Mouse (Mus musculus) liver, embryonic 11.5 days (tissue): Measurements from ENCODE around the gene Nfia. TPM values are rescaled to one million over a fixed set of nuclear protein-coding genes. Genes with fewer than 3 reads are reported as not detected.

Source experiments
- ATAC-seq: fragments of 200-750 bp; cut with Nextera tagmentation; replicated peaks from 2 replicates; pipeline ENCODE4 v1.8.0; 2017; ENCODE audit warnings: moderate number of reproducible peaks, mild to moderate bottlenecking, moderate TSS enrichment, moderate library complexity; ENCODE audit not compliant: low FRiP score
- DNase-seq: peaks from one replicate; pipeline ENCODE4 v3.0.0-alpha.2; 2017; ENCODE audit warnings: low spot score
- H3K27ac ChIP-seq: fragments of 300-500 bp; sonication (generic); 2 replicates; pipeline ENCODE4 v1.5.1; 2014; ENCODE audit warnings: mild to moderate bottlenecking, low read depth, low read length, control low read depth
- H3K27me3 ChIP-seq: fragments of 300-500 bp; sonication (generic); replicated peaks from 2 replicates; pipeline ENCODE4 v1.6.1; 2014; ENCODE audit warnings: low read length, mixed read lengths; ENCODE audit not compliant: control insufficient read depth, insufficient read depth
- H3K36me3 ChIP-seq: fragments of 300-500 bp; sonication (generic); 2 replicates; pipeline ENCODE4 v1.6.1; 2014; ENCODE audit warnings: mild to moderate bottlenecking, low read length, moderate library complexity, mixed read lengths; ENCODE audit not compliant: control insufficient read depth, insufficient read depth
- H3K4me1 ChIP-seq: fragments of 300-500 bp; sonication (generic); replicated peaks from 2 replicates; pipeline ENCODE4 v1.6.1; 2014; ENCODE audit warnings: low read length, mixed read lengths; ENCODE audit not compliant: control insufficient read depth, insufficient read depth
- H3K4me2 ChIP-seq: fragments of 300-500 bp; sonication (generic); 2 replicates; pipeline ENCODE4 v1.6.1; 2014; ENCODE audit warnings: mild to moderate bottlenecking, control low read depth, moderate library complexity
- H3K4me3 ChIP-seq: fragments of 300-500 bp; sonication (generic); 2 replicates; pipeline ENCODE4 v1.5.1; 2014; ENCODE audit warnings: low read depth, low read length, control low read depth
- H3K9ac ChIP-seq: fragments of 300-500 bp; sonication (generic); 2 replicates; pipeline ENCODE4 v1.6.1; 2014; ENCODE audit warnings: low read depth, low read length, control low read depth
- H3K9me3 ChIP-seq: fragments of 300-500 bp; sonication (generic); 2 replicates; pipeline ENCODE4 v1.6.1; 2016; ENCODE audit warnings: low read length, inconsistent platforms, mixed read lengths; ENCODE audit not compliant: control insufficient read depth
- WGBS: fragments of 180-500 bp; shearing (Covaris S2); extraction: QIAGEN DNeasy Blood & Tissue Kit; methylation state at CpG from one replicate; pipeline ENCODE4 v1.1.7; 2014; 5-methylcytosine and 5-hydroxymethylcytosine counted together
- polyA plus RNA-seq: library from polyadenylated mRNA; unstranded; fragments of >200 nt; fragmentation: Nextera tagmentation; extraction: Ambion mirVana; gene quantifications from 2 replicates; pipeline ENCODE4 v1.2.1, GENCODE M21; 2014

The Nfia gene
- polyA plus RNA-seq, 1 experiment from 2014 or later = 11.3 TPM

DNA sequence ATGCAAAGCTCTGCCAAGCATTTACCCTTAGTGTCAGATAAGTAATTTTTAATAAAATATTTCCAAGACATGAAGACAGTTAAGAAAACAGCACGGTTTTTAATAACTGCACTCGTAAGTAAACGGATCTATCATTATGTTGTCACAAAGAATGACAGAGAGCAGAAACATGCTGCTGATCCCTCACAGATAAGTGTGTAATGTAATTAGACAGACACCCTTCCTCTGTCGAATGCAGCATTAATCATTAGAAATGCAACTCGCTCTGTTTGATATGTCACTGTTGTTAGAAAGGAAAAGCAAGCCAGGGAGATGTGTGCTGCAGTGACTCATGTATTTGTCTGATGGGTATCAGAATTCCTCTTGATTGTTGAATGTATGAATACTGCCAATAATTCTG is 259.8 kb downstream of the Nfia start:
- no peak overlapping the region for H3K9ac ChIP-seq
- ATAC-seq (no peak), DNase-seq (no peak)
- WGBS = 73% methylated on average over 5 of the region's 5 CpGs
- H3K4me2 ChIP-seq = no peak overlapping the region
- H3K9me3 ChIP-seq = no peaks in the 10 kb centered on the region
- no peaks in the 10 kb centered on the region for H3K27me3 ChIP-seq
- H3K4me3 ChIP-seq = no peak overlapping the region
- no peaks in the 10 kb centered on the region for H3K4me1 ChIP-seq
- H3K27ac ChIP-seq = no peak overlapping the region
- H3K36me3 ChIP-seq = no peaks in the 10 kb centered on the region

DNA sequence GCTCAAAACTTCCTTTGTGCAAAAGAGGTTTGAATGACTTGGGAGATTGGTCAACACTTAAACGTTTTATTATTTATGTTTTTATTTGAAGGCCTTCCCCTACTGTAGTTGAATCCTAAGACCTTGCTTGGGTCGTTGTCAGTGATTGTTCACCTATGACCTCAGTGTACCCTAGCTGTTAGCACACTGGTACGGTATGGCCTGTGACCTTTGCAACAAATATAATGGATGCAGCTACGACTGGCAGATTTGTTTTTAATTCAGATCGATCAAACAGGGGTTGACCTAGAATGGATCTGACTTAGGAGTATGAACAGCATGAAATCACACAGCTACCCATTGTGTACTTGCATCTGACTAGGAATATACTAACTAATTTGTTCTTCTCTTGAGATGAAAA is 266.6 kb downstream of the Nfia start:
- DNase-seq (no peak), ATAC-seq (no peak)
- H3K27ac ChIP-seq = no peak overlapping the region
- H3K4me1 ChIP-seq = no peaks in the 10 kb centered on the region
- no peak overlapping the region for H3K4me2 ChIP-seq
- H3K4me3 ChIP-seq = no peak overlapping the region
- H3K27me3 ChIP-seq = no peaks in the 10 kb centered on the region
- no peaks in the 10 kb centered on the region for H3K36me3 ChIP-seq
- no peaks in the 10 kb centered on the region for H3K9me3 ChIP-seq
- no peak overlapping the region for H3K9ac ChIP-seq
- WGBS = 70% methylated on average over 5 of the region's 5 CpGs

DNA sequence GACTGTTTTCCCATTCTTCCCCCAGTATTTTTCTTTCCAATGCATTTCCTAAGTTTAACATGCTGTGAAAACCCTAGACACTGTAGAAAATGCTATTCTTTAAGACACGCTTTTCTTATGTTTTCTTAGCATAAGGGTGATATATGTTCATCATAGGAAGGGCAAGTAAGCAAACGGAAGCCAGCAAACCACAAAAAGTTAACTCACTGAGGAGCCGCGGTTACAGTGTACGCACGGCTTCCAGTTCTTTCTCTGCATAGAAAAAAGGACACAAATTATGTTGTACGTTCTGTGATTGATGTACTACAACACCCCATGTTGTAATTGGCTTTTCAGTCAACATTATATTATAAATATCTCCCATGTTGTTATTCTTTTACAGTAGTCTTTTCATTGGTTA is 267.6 kb downstream of the Nfia start:
- H3K4me3 ChIP-seq = no peak overlapping the region
- ATAC-seq = no peak
- DNase-seq = no peak
- H3K27ac ChIP-seq = no peak overlapping the region
- H3K9me3 ChIP-seq = no peaks in the 10 kb centered on the region
- H3K4me1 ChIP-seq = no peaks in the 10 kb centered on the region
- WGBS = 60% methylated on average over 7 of the region's 7 CpGs
- no peaks in the 10 kb centered on the region for H3K36me3 ChIP-seq
- H3K4me2 ChIP-seq = no peak overlapping the region
- H3K27me3 ChIP-seq = no peaks in the 10 kb centered on the region
- no peak overlapping the region for H3K9ac ChIP-seq

DNA sequence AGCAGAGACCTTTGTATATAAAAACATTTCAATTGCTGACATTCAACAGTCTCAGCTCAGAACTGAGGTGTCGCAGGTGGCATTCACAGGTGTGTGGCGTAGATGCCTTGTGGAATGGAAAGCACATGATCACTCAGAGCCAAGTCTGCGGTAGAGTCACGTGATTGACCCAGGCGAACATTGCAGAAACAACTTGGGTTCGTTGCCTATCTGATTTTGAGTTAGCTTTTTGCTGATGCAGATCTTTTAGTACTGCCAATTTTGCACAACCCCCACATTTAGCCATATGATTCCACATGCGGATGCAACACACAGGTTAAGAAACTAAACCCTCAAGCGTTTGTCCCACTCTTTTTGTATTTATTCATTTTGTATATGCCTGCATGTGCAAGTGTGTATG is 272.1 kb downstream of the Nfia start:
- H3K27ac ChIP-seq = no peak overlapping the region
- no peak for DNase-seq
- no peak overlapping the region for H3K4me3 ChIP-seq
- H3K4me2 ChIP-seq = no peak overlapping the region
- no peaks in the 10 kb centered on the region for H3K4me1 ChIP-seq
- H3K9ac ChIP-seq = no peak overlapping the region
- ATAC-seq = no peak
- no peaks in the 10 kb centered on the region for H3K27me3 ChIP-seq
- no peaks in the 10 kb centered on the region for H3K36me3 ChIP-seq
- no peaks in the 10 kb centered on the region for H3K9me3 ChIP-seq
- WGBS = 88% methylated on average over 8 of the region's 8 CpGs

DNA sequence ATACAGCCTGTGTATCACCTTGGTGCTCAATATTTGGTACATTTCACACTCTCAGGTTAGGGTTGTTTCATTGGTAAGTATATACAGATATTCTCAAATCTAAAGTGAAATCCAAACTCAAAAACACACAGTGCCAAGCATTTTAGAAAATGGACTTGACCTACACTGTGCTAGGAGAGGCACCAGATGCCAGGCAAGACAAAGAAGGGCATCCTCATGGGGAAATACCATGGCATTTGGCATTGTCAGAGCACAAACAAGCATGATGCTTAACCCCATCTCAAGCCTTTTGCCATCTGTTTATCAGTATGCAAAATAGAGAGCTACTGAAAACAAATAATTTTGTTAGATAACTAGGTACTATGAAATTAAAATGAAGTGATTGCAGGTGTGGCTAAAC is 274.8 kb downstream of the Nfia start:
- DNase-seq (no peak), ATAC-seq (no peak)
- Histone ChIP-seq H3K4me2 (no peak overlapping the region), H3K4me3 (no peak overlapping the region), H3K9me3 (no peaks in the 10 kb centered on the region), H3K4me1 (no peaks in the 10 kb centered on the region), H3K36me3 (no peaks in the 10 kb centered on the region), H3K27me3 (no peaks in the 10 kb centered on the region), H3K27ac (no peak overlapping the region), H3K9ac (no peak overlapping the region)

DNA sequence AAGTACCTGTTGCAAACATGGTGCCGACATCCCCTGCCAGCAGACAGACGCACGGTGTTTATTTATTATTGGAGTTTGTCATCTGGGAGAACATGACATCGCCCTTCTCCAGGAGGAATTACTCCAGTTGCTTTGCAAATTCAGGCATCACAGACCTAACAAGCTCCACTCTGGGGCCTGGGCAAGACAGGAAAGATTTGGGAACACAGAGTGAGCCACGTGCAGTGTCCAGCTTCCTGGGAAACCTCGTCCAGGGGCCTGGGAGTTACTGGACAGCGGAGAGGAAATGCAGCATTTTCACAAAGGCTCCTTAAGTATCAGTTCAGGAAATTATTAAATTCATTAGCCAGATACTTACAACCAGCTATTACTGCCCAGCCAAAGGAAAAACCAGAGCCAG is 277.1 kb downstream of the Nfia start:
- no peaks in the 10 kb centered on the region for H3K4me1 ChIP-seq
- no peak overlapping the region for H3K4me3 ChIP-seq
- no peak overlapping the region for H3K4me2 ChIP-seq
- no peak overlapping the region for H3K9ac ChIP-seq
- no peaks in the 10 kb centered on the region for H3K36me3 ChIP-seq
- DNase-seq (no peak), ATAC-seq (no peak)
- WGBS = 64% methylated on average over 7 of the region's 7 CpGs
- H3K9me3 ChIP-seq = no peaks in the 10 kb centered on the region
- H3K27ac ChIP-seq = no peak overlapping the region
- H3K27me3 ChIP-seq = no peaks in the 10 kb centered on the region

DNA sequence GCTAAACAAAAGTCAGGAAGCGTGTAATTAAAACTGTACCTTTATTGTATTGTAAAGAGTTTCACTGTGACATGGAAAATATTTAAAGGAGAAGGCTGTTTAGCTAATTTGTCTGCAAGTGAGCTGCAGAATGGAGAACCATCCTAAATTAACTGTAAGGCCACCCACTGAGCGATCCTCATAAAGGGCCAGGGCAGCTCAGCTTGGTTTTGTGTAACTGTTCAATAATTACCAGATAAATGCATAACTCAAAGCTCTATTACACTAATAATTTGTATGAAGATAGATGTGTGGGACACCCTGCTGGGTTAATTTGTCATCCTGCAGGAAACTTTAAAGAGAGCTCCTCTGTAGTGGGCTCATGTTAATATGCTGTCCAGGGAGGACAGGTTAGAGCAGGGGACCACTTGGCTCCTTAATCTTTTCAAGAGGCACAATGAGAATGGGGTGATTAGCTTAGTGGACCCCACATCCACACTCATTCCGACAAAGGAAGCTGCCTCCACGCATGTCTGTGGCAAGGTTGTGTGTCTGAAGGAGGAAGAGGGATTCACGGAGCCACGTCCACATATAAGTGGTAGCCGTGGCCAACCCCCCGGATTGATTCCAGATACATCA is 277.6 kb downstream of the Nfia start:
- H3K36me3 ChIP-seq = no peaks in the 10 kb centered on the region
- no peak overlapping the region for H3K4me3 ChIP-seq
- no peak for DNase-seq
- H3K27me3 ChIP-seq = no peaks in the 10 kb centered on the region
- H3K4me1 ChIP-seq = no peaks in the 10 kb centered on the region
- no peak overlapping the region for H3K9ac ChIP-seq
- no peak for ATAC-seq
- 76% methylated on average over 8 of the region's 8 CpGs for WGBS
- H3K9me3 ChIP-seq = no peaks in the 10 kb centered on the region
- no peak overlapping the region for H3K4me2 ChIP-seq
- H3K27ac ChIP-seq = no peak overlapping the region

DNA sequence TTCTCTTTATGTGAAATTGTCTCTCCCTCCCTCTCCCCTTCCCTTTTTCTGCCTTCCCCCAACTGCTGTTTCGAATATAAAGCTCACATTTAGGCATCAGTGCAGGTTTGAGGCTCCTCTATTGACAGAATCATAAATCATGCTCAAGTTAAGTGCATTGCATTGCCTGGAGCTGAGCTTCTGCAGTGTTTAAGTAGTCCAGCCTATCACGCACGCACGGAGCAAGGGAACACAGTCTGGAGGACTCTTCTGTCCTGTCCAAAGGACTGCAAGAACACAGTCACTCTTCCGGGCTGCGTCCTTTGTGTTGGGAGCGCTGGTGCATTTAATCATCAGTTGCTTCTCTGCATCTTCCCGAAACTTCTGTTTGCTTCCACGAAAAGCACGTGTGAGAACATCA is 278.2 kb downstream of the Nfia start:
- ATAC-seq = no peak
- Histone ChIP-seq H3K4me3 (no peak overlapping the region), H3K4me2 (no peak overlapping the region), H3K36me3 (no peaks in the 10 kb centered on the region), H3K9me3 (no peaks in the 10 kb centered on the region), H3K4me1 (no peaks in the 10 kb centered on the region), H3K27ac (no peak overlapping the region), H3K27me3 (no peaks in the 10 kb centered on the region), H3K9ac (no peak overlapping the region)
- WGBS = 70% methylated on average over 10 of the region's 10 CpGs
- no peak for DNase-seq

DNA sequence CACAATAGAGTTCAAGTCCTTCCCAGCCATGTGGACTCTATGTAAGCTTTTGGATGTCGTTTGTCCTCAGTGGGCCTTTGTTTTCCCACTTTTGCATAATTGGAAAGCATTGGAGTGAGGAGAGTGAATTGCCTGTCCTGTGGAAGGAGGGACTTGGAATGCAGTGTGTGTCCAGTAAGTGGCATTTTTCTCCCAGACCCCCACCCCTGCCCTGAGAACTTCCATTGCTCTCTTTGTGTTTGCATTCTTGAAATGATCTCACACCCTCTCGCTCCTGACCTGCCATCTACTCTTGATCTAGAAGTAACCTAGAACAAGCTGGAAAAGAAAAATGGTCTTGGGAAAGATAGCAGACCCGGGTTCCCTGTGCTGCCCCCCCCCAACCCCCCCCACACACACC is 278.8 kb downstream of the Nfia start:
- 62% methylated on average over 3 of the region's 3 CpGs for WGBS
- H3K27me3 ChIP-seq = no peaks in the 10 kb centered on the region
- H3K4me1 ChIP-seq = no peaks in the 10 kb centered on the region
- H3K27ac ChIP-seq = no peak overlapping the region
- no peak for DNase-seq
- no peak overlapping the region for H3K4me2 ChIP-seq
- H3K4me3 ChIP-seq = no peak overlapping the region
- no peak for ATAC-seq
- H3K9me3 ChIP-seq = no peaks in the 10 kb centered on the region
- no peaks in the 10 kb centered on the region for H3K36me3 ChIP-seq
- H3K9ac ChIP-seq = no peak overlapping the region
